In the genomic region with DNA sequence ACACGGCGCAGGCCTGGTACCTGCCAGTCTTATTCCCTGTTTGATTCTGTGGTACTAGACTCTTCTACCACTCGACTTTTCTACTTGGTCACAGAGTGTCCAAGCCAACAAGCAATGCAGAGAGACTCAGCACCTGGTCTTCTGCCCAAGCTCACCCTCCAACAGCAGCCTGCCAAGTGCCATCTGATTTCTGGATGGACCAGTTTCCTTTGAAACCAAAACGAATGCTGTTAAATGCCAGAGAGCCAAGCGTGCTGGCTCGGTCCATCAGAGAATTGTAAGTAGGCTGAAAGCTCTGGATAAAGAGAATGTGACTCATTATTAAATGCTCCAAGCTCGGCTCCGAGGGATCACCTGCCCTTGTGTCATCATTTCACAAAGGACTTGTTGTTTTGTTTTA, we compare ENCODE assay signal across 12 mouse cellular contexts. TPM values are rescaled to one million over a fixed set of nuclear protein-coding genes. Genes with fewer than 3 reads are reported as not detected.
A peak's percentile ranks its signal among the peaks of the same experiment; 100 is the strongest.
DNase-seq lines count a peak whose midpoint lies in the region; ATAC-seq and TF ChIP-seq lines count a peak whose summit lies in the region.
"Had no signal": no experiment of that assay in that cellular context is flagged by ENCODE, and none has a peak within 500 bp of the region (broad histone marks: within the 10 kb centered on the region; RNA-seq: fewer than 3 reads in every experiment).

No protein-coding gene starts in this region.

- no peak overlapping the region for H3K4me3 ChIP-seq in heart, embryonic 10.5 days
- H3K4me3 ChIP-seq: hindbrain, embryonic 12.5 days; liver, embryonic 13.5 days had no signal

- no peak for TF ChIP-seq CTCF in Patski (IDR thresholded peaks at IDR 0.05)

- peak; percentile 52 for ATAC-seq in Patski
- ATAC-seq: forebrain, embryonic 14.5 days had no signal

- 84% methylated on average over 8 of the region's 8 CpGs for WGBS in heart, embryonic 10.5 days

- no peak overlapping the region for H3K27ac ChIP-seq in heart, embryonic 10.5 days
- H3K27ac ChIP-seq: hindbrain, embryonic 12.5 days; liver, embryonic 13.5 days had no signal

- in situ Hi-C loops in Patski (cut with MboI; ENCODE audit: low pct_unique_long_range_greater_than_20kb), result no loop called here

- H3K9me3 ChIP-seq in heart, embryonic 10.5 days, result no peaks in the 10 kb centered on the region
- H3K9me3 ChIP-seq: hindbrain, embryonic 12.5 days; liver, embryonic 13.5 days had no signal

- CTCF ChIA-PET in Patski (lab: Charles Lee), result interaction anchor here (1.0 kb wide), 1 partner anchor 11 kb away, joined by 3 read pairs; no protein-coding TSS in a partner anchor

- POLR2A ChIA-PET in Patski (lab: Charles Lee), result interaction anchor here (1.2 kb wide), 1 partner anchor 15 kb away, joined by 3 read pairs; no protein-coding TSS in a partner anchor

- H3K36me3 ChIP-seq in heart, embryonic 10.5 days, result no peaks in the 10 kb centered on the region
- H3K36me3 ChIP-seq: hindbrain, embryonic 12.5 days; liver, embryonic 13.5 days had no signal

- peaks cover 23% of the 10 kb centered on the region for H3K4me1 ChIP-seq in heart, embryonic 10.5 days
- H3K4me1 ChIP-seq: hindbrain, embryonic 12.5 days; liver, embryonic 13.5 days had no signal

- no peaks in the 10 kb centered on the region for H3K27me3 ChIP-seq in heart, embryonic 10.5 days (ENCODE audit: insufficient read depth, poor library complexity, severe bottlenecking)
- H3K27me3 ChIP-seq in Patski, result no peaks in the 10 kb centered on the region
- H3K27me3 ChIP-seq: hindbrain, embryonic 12.5 days; liver, embryonic 13.5 days had no signal

- DNase-seq in heart, adult 18-20 months, result peak; percentile 55 to 59
- DNase-seq in heart, embryonic 10.5 days (ENCODE audit: low spot score), result no peak
- peak; percentile 16 to 46 for DNase-seq in layer of hippocampus, postnatal 14 days (ENCODE audit: low spot score in 2 of 2)
- no peak for DNase-seq in layer of hippocampus, postnatal 25 days (ENCODE audit: extremely low spot score in 1 of 2, low spot score in 1 of 2)
- no peak for DNase-seq in Patski (ENCODE audit: low read depth, low spot score)
- DNase-seq in cerebellum, adult 9-11 months, result peak; percentile 27
- no peak for DNase-seq in thymus, postnatal 36 days
- no peak for DNase-seq in urinary bladder, postnatal 36 days (ENCODE audit: low spot score in 2 of 2)
- DNase-seq: kidney, postnatal 10 days; liver, embryonic 13.5 days had no signal

RNA-seq across cellular contexts. Expression of a gene that starts 16.2 kb away (rescaled TPM):
- 10 to 100 TPM; 53.6 to 62.6 TPM for total RNA-seq in heart, adult 18-20 months (2021)
- polyA plus RNA-seq in heart, embryonic 10.5 days (2016; fragmentation: Nextera tagmentation; extraction: Ambion mirVana), result 9.8 and 13.9 TPM in 2 replicates
- 1 to 10 TPM; 7.8 to 9.1 TPM for total RNA-seq in layer of hippocampus, postnatal 14 days (2021)
- total RNA-seq in layer of hippocampus, postnatal 25 days (2021), result 1 to 10 TPM; 7.7 to 9.3 TPM
- polyA plus RNA-seq in Patski (2021), result 71.0 TPM

Comparison
In these comparisons a context has a peak if more than half of its experiments do, and no peak if none do; other contexts are left out.
1. DNase-seq: peak in heart, adult 18-20 months (2 of 2), layer of hippocampus, postnatal 14 days (2 of 2) and cerebellum, adult 9-11 months (single experiment); none in heart, embryonic 10.5 days (single experiment), layer of hippocampus, postnatal 25 days (0 of 2), Patski (single experiment), thymus, postnatal 36 days (0 of 2) and urinary bladder, postnatal 36 days (0 of 2).
2. RNA of a gene that starts 16.2 kb away (total RNA-seq): 53.6 to 62.6 TPM in heart, adult 18-20 months; 7.7 to 9.3 TPM in layer of hippocampus, postnatal 25 days and 7.8 to 9.1 TPM in layer of hippocampus, postnatal 14 days; every median in the first group is over 4 times any median in the second.